ENCODE assay signal across 8 mouse cellular contexts in the genomic region with DNA sequence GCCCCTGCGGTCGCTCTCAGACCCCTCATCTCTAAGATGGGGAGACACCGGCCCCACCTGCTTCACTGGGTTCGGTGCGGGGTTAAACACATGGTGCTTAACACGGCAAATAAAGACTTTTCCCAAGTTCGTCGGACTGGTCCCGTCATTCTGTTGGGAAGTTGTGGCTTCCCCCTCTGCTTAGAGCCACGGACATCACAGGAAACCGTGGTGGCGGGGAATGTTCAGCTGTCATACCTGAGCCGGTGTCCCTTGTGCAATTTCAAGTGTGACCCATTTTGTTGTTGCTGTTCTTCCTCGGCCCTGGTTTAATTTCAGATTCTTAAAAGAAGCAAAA. TPM values are rescaled to one million over a fixed set of nuclear protein-coding genes. Genes with fewer than 3 reads are reported as not detected.
DNase-seq lines count a peak whose midpoint lies in the region; ATAC-seq and TF ChIP-seq lines count a peak whose summit lies in the region.

No protein-coding gene starts in this region.

- no peak overlapping the region for H3K27ac ChIP-seq in thymus, adult 2 months (ENCODE audit: control insufficient read depth, insufficient read depth, low read length)
- peak overlapping the region; percentile 94 for H3K27ac ChIP-seq in limb, embryonic 10.5 days
- peak overlapping the region; percentile 85 for H3K27ac ChIP-seq in neural tube, embryonic 14.5 days (ENCODE audit: low read depth, low read length)

- TF ChIP-seq CTCF in thymus, adult 2 months (IDR thresholded peaks at IDR 0.05; ENCODE audit: borderline replicate concordance, control insufficient read depth, extremely low read depth, insufficient read depth, low read length, poor library complexity), result no peak

- peak overlapping the region; percentile 66 for H3K4me3 ChIP-seq in thymus, adult 2 months (ENCODE audit: control insufficient read depth, insufficient read depth, low read length)
- peak overlapping the region; percentile 92 for H3K4me3 ChIP-seq in limb, embryonic 10.5 days
- peak overlapping the region; percentile 94 for H3K4me3 ChIP-seq in neural tube, embryonic 14.5 days (ENCODE audit: low read depth, low read length)

- no peaks in the 10 kb centered on the region for H3K9me3 ChIP-seq in limb, embryonic 10.5 days (replicated peaks)
- H3K9me3 ChIP-seq in neural tube, embryonic 14.5 days (ENCODE audit: control insufficient read depth, low read length), result no peaks in the 10 kb centered on the region

- no peak; the same call in 1 of the 2 replicates for ATAC-seq in neural tube, embryonic 14.5 days (ENCODE audit: low read depth)

- intact Hi-C loops in left cerebral cortex, postnatal 25 days (cut with DNase I), result loop anchor here (2.0 to 10.0 kb wide), 2 partner anchors 58 to 496 kb away; partner anchors contain the start of genes Chek2 and Hscb

- H3K9ac ChIP-seq in neural tube, embryonic 14.5 days (replicated peaks; ENCODE audit: low read depth, low read length), result peak overlapping the region; percentile 96

- peaks cover 4% of the 10 kb centered on the region; the same call in 1 of the 2 replicates for H3K4me1 ChIP-seq in thymus, adult 2 months (replicated peaks; ENCODE audit: control insufficient read depth, insufficient read depth, low read length)
- H3K4me1 ChIP-seq in limb, embryonic 10.5 days, result peaks cover 20% of the 10 kb centered on the region
- H3K4me1 ChIP-seq in neural tube, embryonic 14.5 days (ENCODE audit: control insufficient read depth, insufficient read depth, low read length), result peaks cover 8% of the 10 kb centered on the region

- H3K27me3 ChIP-seq in thymus, adult 2 months (ENCODE audit: control insufficient read depth, insufficient read depth, low read length), result no peaks in the 10 kb centered on the region
- H3K27me3 ChIP-seq in limb, embryonic 10.5 days (ENCODE audit: low read depth, poor library complexity, severe bottlenecking), result no peaks in the 10 kb centered on the region
- H3K27me3 ChIP-seq in neural tube, embryonic 14.5 days (ENCODE audit: control insufficient read depth, insufficient read depth, low read length), result no peaks in the 10 kb centered on the region; the same call in 1 of the 2 replicates

- no peak for TF ChIP-seq POLR2A in thymus, adult 2 months (IDR thresholded peaks at IDR 0.05; ENCODE audit: control insufficient read depth, extremely low read depth, insufficient read depth, low read length, poor library complexity)

- 1% methylated on average over 14 of the region's 14 CpGs for WGBS in thymus, adult 2 months
- under 1% methylated on average over 14 of the region's 14 CpGs for WGBS in limb, embryonic 10.5 days
- WGBS in neural tube, embryonic 14.5 days, result 1% methylated on average over 14 of the region's 14 CpGs

- no peaks in the 10 kb centered on the region; the same call in 1 of the 2 replicates for H3K36me3 ChIP-seq in thymus, adult 2 months (ENCODE audit: control insufficient read depth, insufficient read depth, low read length)
- peaks cover 37% of the 10 kb centered on the region for H3K36me3 ChIP-seq in limb, embryonic 10.5 days
- peaks cover 3% of the 10 kb centered on the region for H3K36me3 ChIP-seq in neural tube, embryonic 14.5 days (ENCODE audit: control insufficient read depth, insufficient read depth, low read length)

- peak overlapping the region; percentile 78 for H3K4me2 ChIP-seq in neural tube, embryonic 14.5 days (ENCODE audit: low read depth, low read length)

- DNase-seq in cerebellum, adult 9-10 months, result peak; percentile 34
- no peak for DNase-seq in cerebellum, postnatal 25 days
- DNase-seq in thymus, adult 2 months, result no peak
- DNase-seq in thymus, postnatal 4 days, result no peak
- no peak for DNase-seq in limb, embryonic 10.5 days (ENCODE audit: low spot score)
- DNase-seq in layer of hippocampus, postnatal 14 days (ENCODE audit: low spot score in 2 of 2), result no peak
- no peak for DNase-seq in left cerebral cortex, postnatal 25 days (ENCODE audit: low spot score in 2 of 2)

RNA-seq across cellular contexts. Expression of gene Pitpnb, which starts 0.5 kb away (rescaled TPM):
- polyA plus RNA-seq in thymus, adult 2 months (2012; rRNA removed), result 70.0 and 79.4 TPM in 2 replicates
- polyA plus RNA-seq in limb, embryonic 10.5 days (2016; fragmentation: Nextera tagmentation; extraction: Ambion mirVana), result 136 and 137 TPM in 2 replicates
- polyA plus RNA-seq in neural tube, embryonic 14.5 days (2014; fragmentation: Nextera tagmentation; extraction: Ambion mirVana), result 109 and 113 TPM in 2 replicates
- total RNA-seq in layer of hippocampus, postnatal 14 days (2021), result 10 to 100 TPM; 68.1 to 68.2 TPM
- total RNA-seq in left cerebral cortex, postnatal 25 days (2021), result 10 to 100 TPM; 80.1 to 83.0 TPM
